Mouse (Mus musculus) mesoderm, embryonic 11.5 days (tissue): Measurements from ENCODE around the gene Pla2g4d.

Experiments used
- DNase-seq: peaks from one replicate; pipeline ENCODE4 v3.0.0-alpha.2; 2012; ENCODE audit warnings: low read depth, low spot score

The Pla2g4d gene

DNA sequence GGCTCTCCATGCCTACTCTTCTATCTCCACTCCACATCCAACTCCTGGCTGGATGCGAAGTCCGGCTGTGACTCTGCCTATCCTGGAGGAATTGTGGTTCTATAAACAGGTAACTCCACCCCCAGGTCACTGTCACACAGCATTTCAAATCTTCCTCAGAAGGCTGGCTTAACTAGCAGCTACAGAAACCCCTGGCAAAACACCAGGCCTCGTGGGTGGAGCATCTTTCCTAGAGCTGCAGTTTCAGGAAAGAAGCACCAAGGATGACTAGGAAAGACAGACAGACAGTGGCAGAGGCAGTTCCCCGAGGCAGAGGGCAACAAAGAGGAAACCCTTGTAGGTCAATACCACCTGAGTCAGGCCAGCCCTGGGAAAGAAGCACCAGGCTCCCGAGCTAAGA, at the start of gene Pla2g4d:
Gene Pla2g4d, minus strand, starts transcription at position 203 of the 400 bp plus-strand sequence.
- no peak for DNase-seq

DNA sequence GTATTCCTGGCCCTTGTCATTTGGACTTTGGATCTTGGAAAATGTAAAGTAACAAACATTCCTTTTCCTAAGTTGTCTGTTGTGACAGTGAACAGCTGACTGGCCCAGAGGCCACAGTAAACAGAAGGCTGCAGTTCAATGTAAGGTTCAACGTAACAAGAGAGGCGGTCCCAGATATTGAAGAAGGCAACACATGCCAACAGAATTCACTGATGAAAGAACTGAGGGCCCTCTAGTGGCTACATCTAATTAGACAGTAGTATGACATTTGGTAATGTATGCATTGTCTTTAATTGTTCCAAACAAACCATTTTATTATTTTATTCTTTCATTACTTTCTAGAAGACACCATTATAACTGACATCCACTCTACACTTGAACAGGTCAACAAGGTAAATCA, 48.9 kb upstream of the Pla2g4d start:
- no peak for DNase-seq

DNA sequence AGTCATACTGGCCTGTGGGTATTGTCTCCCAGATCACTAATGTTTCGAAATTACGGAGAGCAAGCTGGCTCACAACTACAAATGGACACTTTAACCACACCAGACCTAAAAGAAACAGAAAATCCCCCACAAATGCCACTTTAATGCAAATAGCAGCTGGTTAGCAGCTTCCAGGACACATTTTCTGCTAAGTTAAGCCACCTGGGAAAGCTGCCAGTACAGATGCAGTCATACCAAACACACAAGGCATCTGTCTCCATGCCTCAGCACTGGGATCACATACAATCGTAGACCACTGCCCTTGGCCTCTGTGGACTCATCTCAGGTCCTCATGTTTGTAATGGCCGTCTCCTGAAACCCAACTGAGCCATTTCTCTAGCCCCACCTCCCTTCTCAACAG, 42.6 kb upstream of the Pla2g4d start:
- no peak for DNase-seq

DNA sequence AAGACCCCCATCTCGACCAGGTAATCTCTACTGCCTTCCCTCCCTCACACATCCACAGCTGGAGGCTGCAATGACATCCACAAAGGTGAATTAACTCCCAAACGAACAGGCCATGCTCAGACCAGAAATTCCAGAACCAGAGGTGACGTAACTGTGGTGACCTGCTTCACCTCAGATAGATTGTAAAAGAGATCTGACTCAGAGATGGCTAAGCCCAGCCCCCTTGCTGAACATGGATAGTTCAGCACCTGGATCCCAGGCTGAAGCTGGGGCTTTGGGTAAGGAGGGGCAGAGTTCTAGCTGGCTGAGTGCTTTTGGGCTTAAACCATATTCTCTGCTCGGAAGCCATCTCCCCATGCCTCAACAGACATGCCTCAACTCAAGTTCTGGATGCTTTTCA, 26.1 kb upstream of the Pla2g4d start:
- DNase-seq: no peak

DNA sequence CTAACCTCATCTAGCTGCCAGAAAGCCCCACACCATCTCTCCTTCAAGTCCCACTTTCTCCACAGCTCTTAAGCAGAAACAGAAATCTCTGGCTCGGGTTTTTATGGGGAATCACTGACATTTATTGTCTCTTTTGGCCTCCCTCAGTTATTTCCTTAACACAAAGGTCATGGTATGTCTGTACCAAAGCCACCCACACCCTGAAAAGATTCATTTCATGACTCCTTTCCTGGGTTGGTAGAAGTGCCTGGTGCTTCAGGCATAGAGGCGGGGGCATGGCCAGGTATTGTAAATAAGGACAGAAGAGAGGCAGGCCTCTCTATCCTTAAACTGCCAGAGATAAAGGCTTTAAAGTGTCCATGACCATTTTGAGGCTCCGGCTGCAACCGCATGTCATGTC, 25.5 kb upstream of the Pla2g4d start:
- DNase-seq: no peak

DNA sequence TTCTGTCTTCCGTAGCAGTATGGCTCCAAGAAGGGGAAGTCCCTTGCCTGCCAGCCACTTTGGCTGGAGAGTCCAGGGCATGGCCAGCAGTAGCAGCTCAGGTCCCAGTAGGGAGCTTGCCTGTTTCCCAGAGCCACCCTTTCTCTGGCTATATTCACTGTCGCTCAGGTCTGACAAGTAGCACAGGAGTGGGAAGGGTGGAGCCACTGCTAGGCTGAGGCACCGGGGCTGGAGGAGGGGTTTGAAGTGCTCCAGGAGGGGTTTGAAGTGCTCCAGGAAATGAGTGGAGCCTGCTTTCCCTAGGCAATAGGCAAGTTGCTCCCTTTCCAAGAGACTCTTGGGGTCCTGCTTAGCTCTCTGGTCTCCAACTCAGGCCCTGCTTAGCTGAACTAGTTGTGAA, 25.0 kb upstream of the Pla2g4d start, which contains the start of gene Pla2g4f:
Gene Pla2g4f, minus strand, starts transcription at position 190 of the 400 bp plus-strand sequence.
- no peak for DNase-seq

DNA sequence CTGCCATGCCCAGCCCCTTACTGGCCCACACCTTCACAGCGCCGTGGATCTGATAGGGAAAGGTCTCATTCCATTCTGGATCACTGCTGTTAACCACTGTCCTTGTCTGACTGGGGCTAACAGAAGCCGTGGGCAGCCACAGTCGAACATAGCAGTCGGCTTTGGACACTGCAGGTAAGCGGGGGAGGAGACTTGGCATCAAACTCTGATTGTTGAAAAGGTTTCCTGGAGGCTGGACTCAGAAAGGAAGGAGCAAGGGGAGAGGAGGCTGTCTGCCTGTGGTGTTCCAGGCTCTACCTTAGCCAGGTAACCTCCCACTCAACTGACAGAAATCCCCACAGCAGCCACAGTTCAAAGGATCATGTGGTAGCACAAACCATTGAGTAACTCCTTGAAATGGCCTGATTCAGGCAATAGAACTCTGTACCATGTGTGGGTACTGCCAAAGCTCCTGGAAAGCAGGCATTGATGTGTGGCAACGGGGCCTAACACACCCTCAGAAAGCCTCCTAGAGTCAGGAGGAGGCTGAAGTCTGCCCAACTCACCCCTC, 23.4 kb upstream of the Pla2g4d start:
- DNase-seq: no peak

DNA sequence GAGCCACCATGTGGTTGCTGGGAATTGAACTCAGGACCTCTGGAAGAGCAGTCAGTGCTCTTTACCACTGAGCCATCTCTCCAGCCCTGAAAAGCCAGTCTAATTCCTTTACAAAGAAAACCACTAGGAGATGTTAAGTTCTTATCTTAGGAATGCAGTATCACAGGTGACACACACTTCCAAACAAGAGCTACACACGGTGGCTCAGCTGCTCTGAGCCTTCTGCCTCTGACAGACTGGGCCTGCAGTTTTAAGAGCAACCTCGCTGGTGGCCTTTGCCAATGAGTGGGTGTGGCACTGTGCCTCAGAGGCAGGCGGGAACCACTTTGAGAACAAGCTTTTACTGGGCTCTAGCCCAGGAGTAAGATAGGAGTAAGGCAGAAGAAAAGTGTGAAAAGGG, 15.1 kb upstream of the Pla2g4d start:
- DNase-seq: no peak

DNA sequence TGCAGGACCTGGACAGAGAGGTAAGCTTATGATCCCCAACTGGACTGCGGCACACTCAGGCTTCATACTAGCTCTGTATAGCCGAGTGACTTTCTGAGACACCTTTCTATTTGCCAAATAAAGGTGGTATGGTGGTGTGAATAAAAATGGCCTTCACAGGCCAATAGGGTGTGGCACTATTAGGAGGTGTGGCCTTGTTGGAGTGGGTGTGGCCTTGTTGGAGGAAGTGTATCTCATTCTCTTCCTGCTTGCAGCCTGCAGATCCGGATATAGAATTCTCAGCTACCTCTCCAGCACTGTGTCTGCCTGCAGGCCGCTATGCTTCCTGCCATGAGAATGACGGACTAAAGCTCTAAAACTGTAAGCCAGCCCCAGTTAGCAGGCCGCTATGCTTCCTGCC, 12.1 kb upstream of the Pla2g4d start:
- no peak for DNase-seq

DNA sequence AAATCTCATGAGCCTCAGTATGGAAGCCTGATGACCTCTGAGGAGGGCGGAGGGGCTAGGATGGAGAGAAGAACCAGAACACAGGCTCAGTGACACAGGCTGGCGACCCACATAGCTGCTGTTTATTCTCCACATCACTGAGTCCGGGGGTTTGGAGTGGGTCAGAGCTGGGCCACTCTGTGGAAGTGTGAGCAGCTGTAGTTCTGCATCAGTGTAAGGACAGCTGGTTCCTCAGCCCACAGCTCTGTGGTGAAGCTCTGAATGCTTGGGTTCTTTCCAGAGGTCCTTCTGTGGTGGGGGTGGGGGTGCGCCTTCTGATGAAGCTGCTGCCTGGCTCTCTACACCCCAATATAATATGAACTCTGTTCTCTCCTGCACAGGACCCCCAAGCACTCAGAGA, 10.9 kb upstream of the Pla2g4d start:
- DNase-seq: no peak

DNA sequence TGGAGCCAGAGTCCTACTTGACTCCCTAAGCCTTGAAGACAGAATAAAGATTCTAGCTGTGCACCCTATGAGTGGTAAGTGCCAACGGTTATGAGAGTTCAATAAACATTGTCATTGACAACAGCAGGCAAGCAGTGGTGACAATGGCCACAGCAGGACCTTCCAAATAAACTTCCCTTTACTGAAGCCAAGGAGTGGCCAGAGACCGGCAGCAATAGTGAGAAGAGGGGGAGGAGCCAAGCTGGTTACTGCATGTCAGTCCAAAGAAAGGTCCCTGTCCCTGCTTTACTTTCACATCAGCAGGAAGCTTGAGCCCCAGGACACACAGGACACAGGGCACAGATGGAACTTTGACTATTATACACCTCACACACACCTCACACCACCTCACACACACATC, 7.2 kb upstream of the Pla2g4d start:
- DNase-seq: no peak

DNA sequence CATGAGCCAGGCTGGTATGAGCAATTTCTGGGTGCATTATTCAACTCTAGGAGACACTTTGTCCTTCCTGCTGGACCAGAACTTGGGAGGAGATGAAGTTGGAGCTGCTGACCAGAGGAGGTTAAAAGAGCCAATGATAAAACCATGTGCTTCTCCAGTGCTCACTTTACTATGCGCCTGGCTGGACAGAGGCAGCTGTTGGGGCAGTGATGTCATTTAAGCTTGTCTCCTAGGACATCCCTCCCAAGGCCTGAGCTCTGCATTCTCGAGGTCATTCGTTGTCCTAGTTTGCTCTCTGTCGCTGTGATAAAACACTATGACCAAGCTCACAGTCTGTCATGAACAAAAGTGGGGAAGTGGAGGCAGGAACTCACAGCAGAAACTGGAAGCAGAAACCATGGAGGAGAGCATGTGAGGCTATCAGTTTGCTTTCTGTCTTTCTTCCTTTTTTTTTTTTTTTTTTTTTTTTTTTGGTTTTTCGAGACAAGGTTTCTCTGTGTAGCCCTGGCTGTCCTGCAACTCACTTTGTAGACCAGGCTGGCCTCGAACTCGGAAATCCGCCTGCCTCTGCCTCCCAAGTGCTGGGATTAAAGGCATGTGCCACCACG, 2.6 kb upstream of the Pla2g4d start:
- no peak for DNase-seq

DNA sequence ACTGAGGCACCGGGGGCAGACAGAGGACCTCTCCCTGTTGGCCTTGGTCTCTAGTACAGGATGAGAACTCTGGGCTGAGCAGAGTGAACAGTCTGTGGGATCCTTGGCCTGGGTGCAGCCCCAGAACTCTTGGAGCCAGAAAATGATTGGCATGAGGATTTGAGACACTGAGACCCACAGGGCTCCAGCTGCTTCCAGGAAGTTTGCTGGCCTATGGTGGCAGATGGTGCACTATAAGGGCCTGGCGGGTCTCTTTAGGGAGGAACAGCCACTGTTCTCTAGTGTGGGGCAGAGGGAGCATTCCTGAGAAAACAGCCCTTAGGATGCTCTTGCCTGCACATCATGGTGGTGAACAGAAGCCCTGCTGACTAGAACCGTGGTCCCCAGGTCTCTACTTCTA, 596 bp downstream of the Pla2g4d start:
- DNase-seq: no peak

DNA sequence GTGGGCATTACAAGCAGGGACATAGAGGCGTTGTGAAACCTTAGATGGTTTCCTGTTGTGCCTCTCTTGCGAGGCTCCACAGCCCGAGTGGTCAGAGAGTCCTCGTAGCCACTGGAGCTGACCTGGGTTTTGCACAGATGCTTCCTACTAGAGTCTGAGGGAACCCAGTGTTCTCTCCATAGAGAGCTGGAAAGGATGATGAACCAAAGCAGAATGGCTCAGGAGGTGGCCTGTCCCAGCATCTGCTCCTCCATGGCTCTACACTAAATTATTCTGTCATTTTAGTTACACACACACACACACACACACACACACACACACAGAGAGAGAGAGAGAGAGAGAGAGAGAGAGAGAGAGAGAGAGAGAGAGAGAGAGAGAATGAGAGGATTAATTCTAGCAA, 3.4 kb downstream of the Pla2g4d start:
- no peak for DNase-seq

DNA sequence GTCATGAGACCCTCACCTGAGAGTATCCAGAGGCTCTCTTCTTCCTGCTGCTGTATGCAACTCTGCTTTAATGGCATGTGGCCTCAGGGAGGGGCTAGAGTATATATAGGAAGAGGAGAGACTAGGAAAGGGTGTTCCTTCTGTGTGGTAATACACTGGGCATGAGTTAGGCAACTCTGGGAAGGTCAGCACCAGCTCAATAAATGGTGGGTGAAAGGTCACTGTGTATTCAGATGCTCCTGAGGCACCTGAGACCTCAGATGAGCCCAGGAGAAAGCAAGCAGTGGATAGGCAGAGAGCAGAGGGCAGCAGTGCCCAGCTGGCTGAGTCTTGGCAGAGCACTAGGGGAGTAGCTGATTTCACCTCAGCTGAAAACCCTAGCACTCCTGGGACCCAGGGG, 4.3 kb downstream of the Pla2g4d start:
- no peak for DNase-seq

DNA sequence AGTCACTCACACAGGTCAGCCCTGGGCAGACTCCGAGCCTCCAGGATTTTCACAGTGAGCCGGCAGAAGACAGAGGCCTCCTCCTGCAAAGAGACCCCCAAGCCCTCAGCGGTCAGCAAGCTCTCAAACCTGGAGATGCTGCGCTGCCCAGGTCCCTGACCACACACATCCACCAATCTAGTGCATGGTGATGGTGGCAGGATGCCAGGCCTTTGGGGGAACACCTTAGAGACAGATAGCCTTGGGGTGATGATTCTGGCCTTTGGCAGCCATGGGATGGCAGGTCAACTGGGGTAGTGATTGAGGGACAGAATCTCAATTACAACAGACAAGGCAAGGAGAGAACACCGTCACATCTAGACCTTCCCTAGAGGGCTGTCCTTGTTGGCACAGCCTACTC, 4.9 kb downstream of the Pla2g4d start:
- DNase-seq: no peak

DNA sequence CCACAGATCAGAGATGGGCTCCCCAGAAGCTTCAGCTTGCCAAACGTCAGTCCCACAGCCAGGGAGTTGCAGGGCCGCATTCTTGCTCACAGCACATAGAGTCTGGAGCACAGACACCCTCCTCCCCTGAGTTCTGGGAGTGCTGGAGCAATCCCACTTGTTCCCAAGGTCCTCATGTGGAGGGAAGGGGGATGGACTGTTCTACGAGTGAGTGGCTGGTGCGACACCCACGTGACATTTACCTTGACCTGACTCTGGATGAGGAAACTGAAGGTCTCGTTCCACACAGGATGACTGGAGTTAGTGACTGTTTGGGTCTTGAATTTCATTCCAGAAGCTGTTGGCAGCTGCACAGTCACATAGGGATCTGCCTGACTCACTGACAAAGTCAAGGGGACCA, 5.4 kb downstream of the Pla2g4d start:
- no peak for DNase-seq

DNA sequence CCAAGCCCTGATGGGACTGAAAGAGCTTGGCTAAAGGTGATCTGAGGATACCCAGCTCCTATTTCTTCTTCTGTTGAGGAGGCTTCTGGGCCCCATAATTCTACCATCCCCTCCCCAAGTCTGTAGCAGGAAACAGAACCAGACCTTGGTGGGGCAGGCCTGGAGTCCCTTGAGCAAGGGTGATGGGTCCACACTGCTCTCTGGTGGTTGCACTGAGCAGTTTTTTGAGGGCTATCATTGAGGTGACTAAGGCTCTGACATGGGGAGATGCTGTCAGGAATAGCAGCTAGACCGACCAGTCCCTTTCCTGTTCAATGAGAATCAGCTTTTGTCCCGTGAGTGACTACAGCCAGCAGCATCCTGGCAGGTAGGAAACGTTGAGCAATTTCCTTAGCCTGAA, 7.8 kb downstream of the Pla2g4d start:
- DNase-seq: no peak

DNA sequence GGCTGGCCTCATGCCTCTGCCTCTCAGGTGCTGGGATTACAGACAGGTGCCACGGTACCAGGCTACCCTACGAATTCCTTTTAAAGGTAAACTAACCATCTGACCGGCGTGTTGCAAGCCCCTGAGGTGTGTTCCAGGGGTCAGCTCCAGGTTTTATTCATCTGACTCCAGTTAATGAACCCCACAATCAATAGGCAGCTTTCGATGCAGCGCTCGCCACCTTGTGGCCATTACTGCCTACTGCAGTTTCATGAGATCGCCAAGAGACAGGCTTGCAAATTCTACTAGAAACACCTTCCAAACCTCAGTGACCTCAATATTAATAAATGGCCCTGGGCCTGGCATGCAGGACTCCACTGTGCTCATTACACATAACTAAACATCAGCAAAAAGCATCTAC, 9.0 kb downstream of the Pla2g4d start:
- peak; percentile 67 for DNase-seq

DNA sequence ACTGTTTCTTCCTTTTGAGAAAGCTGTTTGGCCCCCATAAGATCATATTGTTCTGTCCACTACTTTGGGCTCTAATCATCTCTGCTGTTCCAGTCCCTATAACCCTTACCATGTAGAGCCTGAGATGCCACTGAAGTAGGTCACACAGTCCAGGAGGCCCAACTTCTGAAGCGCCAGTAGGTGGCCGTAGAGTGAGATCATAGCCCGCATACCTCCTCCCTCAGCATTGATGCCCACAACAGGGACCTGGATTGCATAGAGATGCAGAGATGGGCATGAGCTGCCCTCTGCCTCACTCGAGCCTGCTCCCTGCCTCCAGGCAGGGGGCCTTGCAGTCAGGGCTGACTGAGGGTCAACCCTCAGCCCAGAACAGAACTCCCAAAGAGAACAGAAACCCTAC, 12.0 kb downstream of the Pla2g4d start:
- DNase-seq: no peak

DNA sequence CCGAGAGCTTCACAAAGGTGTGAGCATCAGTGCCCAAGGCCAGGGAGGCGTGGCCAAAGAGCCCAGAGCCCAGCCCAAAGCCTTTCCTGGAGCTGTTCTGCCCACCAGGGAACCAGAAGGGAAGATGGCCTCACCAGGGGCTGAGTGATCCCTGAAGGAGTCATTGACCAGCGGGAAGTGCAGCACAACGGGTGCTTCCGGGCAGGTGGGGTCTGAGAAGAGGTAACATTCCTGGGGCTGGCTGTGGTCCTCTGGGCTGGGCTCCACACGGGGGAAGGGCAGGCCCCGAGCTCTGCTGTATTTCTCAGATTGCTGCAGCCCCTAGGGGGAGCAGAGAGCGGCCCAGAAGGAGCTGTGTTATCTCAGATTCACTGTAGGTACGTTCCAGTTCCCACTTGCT, 20.4 kb downstream of the Pla2g4d start:
- peak; percentile 39 for DNase-seq

DNA sequence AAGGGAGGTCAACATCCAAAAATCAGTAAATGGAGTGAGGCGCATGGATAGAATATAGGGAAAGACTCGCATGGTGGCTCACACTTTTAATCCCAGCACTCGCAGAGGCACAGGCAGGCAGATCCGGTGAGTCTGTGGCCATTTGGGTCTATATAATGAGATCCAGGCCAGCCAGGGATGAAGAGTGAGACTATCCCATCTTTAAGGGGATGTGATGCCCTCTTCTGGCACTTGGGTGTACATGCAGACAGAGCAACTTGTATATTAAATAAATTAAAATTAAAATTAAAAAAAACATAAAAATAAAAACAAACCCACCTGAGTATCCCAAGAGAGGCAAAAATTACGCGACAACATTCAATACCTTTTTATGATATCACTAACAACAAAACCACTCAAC, 23.5 kb downstream of the Pla2g4d start:
- no peak for DNase-seq

DNA sequence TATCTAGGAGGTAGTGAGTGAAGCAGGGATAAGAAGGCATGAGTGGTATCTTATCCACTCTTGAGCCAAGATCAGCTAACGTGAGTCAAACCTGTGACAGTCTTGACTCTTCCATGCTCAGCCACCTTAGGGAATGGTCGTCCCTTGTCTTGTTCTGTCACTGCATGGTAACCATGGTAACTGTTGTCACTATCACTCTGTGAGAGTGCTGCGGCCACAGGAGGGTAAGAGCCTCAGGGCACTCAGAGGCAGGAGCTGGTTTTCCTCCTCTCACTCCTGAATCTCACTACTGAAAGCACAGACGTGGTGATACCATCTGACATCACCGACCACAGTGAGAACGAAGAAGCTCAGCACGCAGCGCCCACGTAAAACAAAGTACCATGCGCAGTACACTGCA, 24.1 kb downstream of the Pla2g4d start:
- peak; percentile 11 for DNase-seq

DNA sequence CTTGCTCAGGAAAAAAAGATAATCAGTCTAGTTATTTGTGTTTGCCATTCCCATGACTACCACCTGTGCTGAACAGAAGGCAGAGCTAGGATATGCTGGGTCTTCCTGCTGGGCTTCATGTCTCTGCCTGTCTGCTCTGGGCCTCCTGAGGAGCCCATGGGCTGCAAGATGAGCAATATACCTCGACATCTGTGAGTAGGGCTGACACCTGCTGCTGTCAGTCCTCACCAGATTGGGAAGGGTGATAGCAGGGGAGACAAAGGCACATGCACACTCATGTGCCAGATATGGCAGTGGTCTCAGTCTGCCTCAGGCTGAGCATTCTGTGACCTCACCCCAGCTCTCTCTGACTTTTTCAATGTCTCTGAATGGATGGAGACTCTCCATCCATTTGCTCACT, 26.1 kb downstream of the Pla2g4d start:
- DNase-seq: no peak
